In genomic region chr9:95637271-95638181, GRCm38 (mm10) we compare ENCODE assay signal across 8 mouse cellular contexts. TPM values are rescaled to one million over a fixed set of nuclear protein-coding genes. Genes with fewer than 3 reads are reported as not detected.
DNase-seq lines count a peak whose midpoint lies in the region; ATAC-seq and TF ChIP-seq lines count a peak whose summit lies in the region.

Gene Pcolce2, plus strand, starts transcription at chr9:95637601.

- TF ChIP-seq EP300 in ES-Bruce4 (IDR thresholded peaks at IDR 0.05; ENCODE audit: insufficient read depth, low read depth, low read length): no peak

- no peak for TF ChIP-seq CTCF in ES-Bruce4 (IDR thresholded peaks at IDR 0.05; ENCODE audit: low read depth, low read length)

- H3K27ac ChIP-seq in ES-Bruce4 (ENCODE audit: insufficient read depth, low read length): no peak within 1 kb of the TSS
- no peak within 1 kb of the TSS for H3K27ac ChIP-seq in forebrain, embryonic 11.5 days (ENCODE audit: low read depth, low read length)
- no peak within 1 kb of the TSS for H3K27ac ChIP-seq in lung, embryonic 15.5 days

- peak within 1 kb of the TSS; percentile 92 for H3K9ac ChIP-seq in ES-Bruce4 (ENCODE audit: low read depth, poor library complexity, severe bottlenecking)
- H3K9ac ChIP-seq in forebrain, embryonic 11.5 days (ENCODE audit: low read length): peak within 1 kb of the TSS; percentile 90
- H3K9ac ChIP-seq in lung, embryonic 15.5 days: peak within 1 kb of the TSS; percentile 61

- no peaks in the 10 kb centered on the region for H3K36me3 ChIP-seq in ES-Bruce4 (ENCODE audit: control insufficient read depth, insufficient read depth, low read length, poor library complexity, severe bottlenecking)
- no peaks in the 10 kb centered on the region for H3K36me3 ChIP-seq in forebrain, embryonic 11.5 days (ENCODE audit: control insufficient read depth, insufficient read depth, low read length)
- no peaks in the 10 kb centered on the region for H3K36me3 ChIP-seq in lung, embryonic 15.5 days

- intact Hi-C loops in heart, postnatal 10 days (cut with DNase I): loop anchor here (5.0 kb wide), 2 partner anchors 50 to 75 kb away; no protein-coding TSS in a partner anchor

- under 1% methylated on average over 60 of the region's 71 CpGs for WGBS in forebrain, embryonic 11.5 days
- WGBS in lung, embryonic 15.5 days: under 1% methylated on average over 49 of the region's 71 CpGs

- DNase-seq in brain, adult 2 months (ENCODE audit: low read depth, low spot score): peak; percentile 69
- peak; percentile 83 for DNase-seq in forebrain, embryonic 11.5 days (ENCODE audit: low spot score)
- DNase-seq in heart, postnatal 10 days: peak; percentile 66 to 67
- peak; percentile 53 for DNase-seq in kidney, postnatal 14 days
- DNase-seq in right cerebral cortex, postnatal 10 days (ENCODE audit: low spot score in 2 of 2): peak; percentile 26

- H3K27me3 ChIP-seq in ES-Bruce4 (ENCODE audit: control insufficient read depth, insufficient read depth, low read length, poor library complexity, severe bottlenecking): no peaks in the 10 kb centered on the region
- no peaks in the 10 kb centered on the region; the same call in 1 of the 2 replicates for H3K27me3 ChIP-seq in forebrain, embryonic 11.5 days (ENCODE audit: control insufficient read depth, insufficient read depth, low read length)
- peaks cover 46% of the 10 kb centered on the region; the same call in 1 of the 2 replicates for H3K27me3 ChIP-seq in lung, embryonic 15.5 days

- no peaks in the 10 kb centered on the region for H3K9me3 ChIP-seq in ES-Bruce4 (replicated peaks; ENCODE audit: control insufficient read depth, insufficient read depth, low read length, poor library complexity, severe bottlenecking)
- H3K9me3 ChIP-seq in forebrain, embryonic 11.5 days (ENCODE audit: control insufficient read depth, low read length): no peaks in the 10 kb centered on the region
- no peaks in the 10 kb centered on the region for H3K9me3 ChIP-seq in lung, embryonic 15.5 days

- peak within 1 kb of the TSS; percentile 97 for H3K4me2 ChIP-seq in forebrain, embryonic 11.5 days (ENCODE audit: low read depth, low read length, severe bottlenecking)
- H3K4me2 ChIP-seq in lung, embryonic 15.5 days: peak within 1 kb of the TSS; percentile 99

- peak; percentile 92 for ATAC-seq in forebrain, embryonic 11.5 days (replicated peaks; ENCODE audit: low FRiP score)
- ATAC-seq in lung, embryonic 15.5 days (ENCODE audit: borderline replicate concordance, extremely low read depth, low FRiP score, low TSS enrichment): peak; percentile 77
- no peak for ATAC-seq in inflammation-experienced regulatory T-cells, adult 6 months

- H3K4me3 ChIP-seq in ES-Bruce4 (ENCODE audit: low read depth, low read length): peak within 1 kb of the TSS; percentile 67
- H3K4me3 ChIP-seq in forebrain, embryonic 11.5 days (ENCODE audit: low read depth, low read length): peak within 1 kb of the TSS; percentile 75
- H3K4me3 ChIP-seq in lung, embryonic 15.5 days: peak within 1 kb of the TSS; percentile 64

- TF ChIP-seq POLR2A in ES-Bruce4 (IDR thresholded peaks at IDR 0.05; ENCODE audit: insufficient read depth, low read length): no peak

- peaks cover 2% of the 10 kb centered on the region for H3K4me1 ChIP-seq in ES-Bruce4 (ENCODE audit: control insufficient read depth, insufficient read depth, low read length)
- H3K4me1 ChIP-seq in forebrain, embryonic 11.5 days (replicated peaks; ENCODE audit: control insufficient read depth, insufficient read depth, low read length): no peaks in the 10 kb centered on the region
- H3K4me1 ChIP-seq in lung, embryonic 15.5 days: peaks cover 10% of the 10 kb centered on the region

RNA-seq across cellular contexts. Expression of gene Pcolce2, which starts in this region (rescaled TPM):
- polyA plus RNA-seq in ES-Bruce4 (2011; ENCODE audit: insufficient read depth, insufficient read length, low read depth, missing spikeins): 8.9 and 9.8 TPM in 2 replicates
- polyA plus RNA-seq in forebrain, embryonic 11.5 days (2014; fragmentation: Nextera tagmentation; extraction: Ambion mirVana): 3.2 and 3.6 TPM in 2 replicates
- total RNA-seq in heart, postnatal 10 days (2021): 10 to 100 TPM; 27.3 to 29.3 TPM
- polyA plus RNA-seq in lung, embryonic 15.5 days (2015; fragmentation: Nextera tagmentation; extraction: Ambion mirVana): 8.0 and 8.3 TPM in 2 replicates
- polyA plus RNA-seq in inflammation-experienced regulatory T-cells, adult 6 months (2017; shearing (Covaris generic)): under 1 TPM in 2 of 3 experiments, not detected in 1; 0.16 to 0.19 TPM

Comparison
In these comparisons a context has a peak if more than half of its experiments do, and no peak if none do; other contexts are left out.
1. DNase-seq: peak in every context shown above with its lines; median percentile 83 in forebrain, embryonic 11.5 days; 69 in brain, adult 2 months; 66 in heart, postnatal 10 days; 53 in kidney, postnatal 14 days; 26 in right cerebral cortex, postnatal 10 days.